In the genomic region with DNA sequence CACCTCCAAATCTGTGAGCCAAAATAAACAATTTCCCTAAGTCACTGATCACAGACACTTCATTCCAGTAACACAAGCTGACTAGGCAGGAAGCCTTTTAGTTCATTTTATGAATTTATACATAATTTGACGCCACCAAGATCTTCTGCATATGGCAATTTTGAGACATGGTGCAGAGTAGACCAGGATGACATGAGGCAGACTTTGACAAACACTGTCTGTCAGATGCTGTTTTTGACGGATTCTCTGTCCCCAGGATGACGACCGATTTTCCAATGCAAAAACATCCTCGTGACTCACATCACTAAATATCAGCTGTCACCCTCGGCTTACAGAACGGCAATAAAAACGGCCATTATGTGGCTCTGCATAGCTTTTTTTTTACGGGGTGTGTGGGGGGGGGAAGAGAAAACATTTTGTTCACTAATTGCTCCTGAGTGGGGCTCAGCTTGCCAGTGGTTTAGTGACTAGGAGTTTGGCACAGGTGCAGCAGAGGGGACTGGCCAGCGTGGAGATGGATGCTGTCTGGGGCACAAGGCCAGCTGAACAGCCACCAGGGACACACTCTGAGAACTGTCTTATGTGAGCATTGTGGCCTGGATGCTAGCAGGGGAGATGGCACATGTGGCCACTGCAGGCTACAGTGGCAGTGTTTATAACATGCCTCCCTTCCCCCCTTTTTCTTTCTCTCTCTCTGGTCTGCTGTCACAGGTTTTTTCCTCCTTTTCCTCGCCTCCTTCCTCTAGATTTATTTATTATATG, we compare ENCODE assay signal across 15 mouse cellular contexts.
DNase-seq lines count a peak whose midpoint lies in the region; ATAC-seq lines count a peak whose summit lies in the region.
"Had no signal": no experiment of that assay in that cellular context is flagged by ENCODE, and none has a peak within 500 bp of the region (broad histone marks: within the 10 kb centered on the region; RNA-seq: fewer than 3 reads in every experiment).

No protein-coding gene starts in this region.

- H3K9me3 ChIP-seq in forebrain, embryonic 13.5 days (replicated peaks), result no peaks in the 10 kb centered on the region
- no peaks in the 10 kb centered on the region; the same call in 1 of the 2 replicates for H3K9me3 ChIP-seq in forebrain, embryonic 10.5 days
- 0 out of 2 replicates have a peak, but pooled peaks cover 8% of the 10 kb centered on the region for H3K9me3 ChIP-seq in neural tube, embryonic 13.5 days
- H3K9me3 ChIP-seq: limb, embryonic 15.5 days; liver, embryonic 15.5 days; midbrain, embryonic 13.5 days had no signal

- H3K4me2 ChIP-seq in forebrain, embryonic 13.5 days, result no peak overlapping the region
- no peak overlapping the region for H3K4me2 ChIP-seq in neural tube, embryonic 13.5 days
- H3K4me2 ChIP-seq: limb, embryonic 15.5 days; liver, embryonic 15.5 days; midbrain, embryonic 13.5 days had no signal

- H3K4me1 ChIP-seq in forebrain, embryonic 13.5 days, result no peaks in the 10 kb centered on the region
- H3K4me1 ChIP-seq in forebrain, embryonic 10.5 days, result no peaks in the 10 kb centered on the region
- H3K4me1 ChIP-seq in neural tube, embryonic 13.5 days (replicated peaks), result peaks cover 30% of the 10 kb centered on the region
- H3K4me1 ChIP-seq: midbrain, embryonic 13.5 days had no signal

- WGBS in forebrain, embryonic 13.5 days, result 73% methylated on average over 11 of the region's 11 CpGs
- WGBS in forebrain, embryonic 10.5 days, result 89% methylated on average over 11 of the region's 11 CpGs
- 41% methylated on average over 11 of the region's 11 CpGs for WGBS in neural tube, embryonic 13.5 days

- no peaks in the 10 kb centered on the region for H3K36me3 ChIP-seq in forebrain, embryonic 13.5 days (ENCODE audit: poor library complexity, severe bottlenecking)
- no peaks in the 10 kb centered on the region for H3K36me3 ChIP-seq in forebrain, embryonic 10.5 days (replicated peaks)
- H3K36me3 ChIP-seq in neural tube, embryonic 13.5 days, result no peaks in the 10 kb centered on the region
- H3K36me3 ChIP-seq: limb, embryonic 15.5 days; liver, embryonic 15.5 days; midbrain, embryonic 13.5 days had no signal

- H3K27ac ChIP-seq in forebrain, embryonic 13.5 days, result peak overlapping the region; percentile 21; the same call in 1 of the 2 replicates
- no peak overlapping the region for H3K27ac ChIP-seq in forebrain, embryonic 10.5 days
- H3K27ac ChIP-seq in neural tube, embryonic 13.5 days (replicated peaks), result peak overlapping the region; percentile 74
- H3K27ac ChIP-seq: kidney, postnatal 0 days; liver, embryonic 15.5 days; midbrain, embryonic 13.5 days had no signal

- H3K9ac ChIP-seq in forebrain, embryonic 13.5 days, result no peak overlapping the region
- H3K9ac ChIP-seq in neural tube, embryonic 13.5 days, result no peak overlapping the region
- H3K9ac ChIP-seq: limb, embryonic 15.5 days; liver, embryonic 15.5 days; midbrain, embryonic 13.5 days had no signal

- no peaks in the 10 kb centered on the region for H3K27me3 ChIP-seq in forebrain, embryonic 13.5 days
- no peaks in the 10 kb centered on the region for H3K27me3 ChIP-seq in forebrain, embryonic 10.5 days (ENCODE audit: poor library complexity, severe bottlenecking)
- H3K27me3 ChIP-seq in neural tube, embryonic 13.5 days, result no peaks in the 10 kb centered on the region
- H3K27me3 ChIP-seq: limb, embryonic 15.5 days; midbrain, embryonic 13.5 days had no signal

- H3K4me3 ChIP-seq in forebrain, embryonic 13.5 days, result no peak overlapping the region
- H3K4me3 ChIP-seq in forebrain, embryonic 10.5 days, result no peak overlapping the region
- no peak overlapping the region for H3K4me3 ChIP-seq in neural tube, embryonic 13.5 days
- H3K4me3 ChIP-seq: limb, embryonic 15.5 days; liver, embryonic 15.5 days; midbrain, embryonic 13.5 days had no signal

- peak; percentile 21; the same call in 1 of the 2 replicates for ATAC-seq in forebrain, embryonic 13.5 days
- peak; percentile 62; the same call in 1 of the 2 replicates for ATAC-seq in neural tube, embryonic 13.5 days (ENCODE audit: low read depth)
- ATAC-seq: midbrain, embryonic 13.5 days had no signal

- no peak for DNase-seq in forebrain, embryonic 10.5 days (ENCODE audit: extremely low spot score, low spot score)
- peak; percentile 24 to 50 for DNase-seq in layer of hippocampus, adult 18-20 months (ENCODE audit: low spot score in 2 of 2)
- DNase-seq in layer of hippocampus, adult 9-10 months (ENCODE audit: low spot score), result no peak
- no peak for DNase-seq in neural tube, embryonic 10.5 days (ENCODE audit: extremely low spot score, low spot score)
- DNase-seq in heart, adult 9 months (ENCODE audit: low spot score in 2 of 2), result no peak
- no peak for DNase-seq in embryo, embryonic 9.5 days (ENCODE audit: extremely low spot score)
- DNase-seq: gastrocnemius, postnatal 25 days; kidney, adult 18-20 months; thymus, adult 2 months had no signal

Comparison
In these comparisons a context has a peak if more than half of its experiments do, and no peak if none do; other contexts are left out.
1. DNase-seq: peak in layer of hippocampus, adult 18-20 months (2 of 2); none in forebrain, embryonic 10.5 days (single experiment), layer of hippocampus, adult 9-10 months (single experiment), neural tube, embryonic 10.5 days (single experiment), heart, adult 9 months (0 of 2) and embryo, embryonic 9.5 days (single experiment).